Mouse (Mus musculus) kidney, embryonic 16.5 days (tissue): ENCODE results near the gene Gm20388. TPM values are rescaled to one million over a fixed set of nuclear protein-coding genes. Genes with fewer than 3 reads are reported as not detected.
"Not testable (repeated sequence)": the region's sequence is repeated elsewhere in the genome, so short reads cannot be mapped to it uniquely, and the experiment has no call there.

Experiments
- ATAC-seq: fragments of 200-750 bp; cut with Nextera tagmentation; 2 replicates; pipeline ENCODE4 v1.8.0; 2017; ENCODE audit warnings: moderate TSS enrichment; ENCODE audit not compliant: low FRiP score, low TSS enrichment
- H3K27ac ChIP-seq: fragments of 300-500 bp; sonication (generic); 2 replicates; pipeline ENCODE4 v1.5.1; 2014; ENCODE audit warnings: low read length
- H3K27me3 ChIP-seq: fragments of 300-500 bp; sonication (generic); 2 replicates; pipeline ENCODE4 v1.6.1; 2014; ENCODE audit warnings: low read length, control low read depth, mixed read lengths; ENCODE audit not compliant: insufficient read depth
- H3K36me3 ChIP-seq: fragments of 300-500 bp; sonication (generic); 2 replicates; pipeline ENCODE4 v1.6.1; 2014; ENCODE audit warnings: low read length, control low read depth, mixed read lengths; ENCODE audit not compliant: insufficient read depth
- H3K4me1 ChIP-seq: fragments of 300-500 bp; sonication (generic); 2 replicates; pipeline ENCODE4 v1.6.1; 2014; ENCODE audit warnings: low read length, control low read depth, mixed read lengths; ENCODE audit not compliant: insufficient read depth
- H3K4me2 ChIP-seq: fragments of 300-500 bp; sonication (generic); replicated peaks from 2 replicates; pipeline ENCODE4 v1.6.1; 2014; ENCODE audit warnings: low read depth, low read length
- H3K4me3 ChIP-seq: fragments of 300-500 bp; sonication (generic); 2 replicates; pipeline ENCODE4 v1.5.1; 2014; ENCODE audit warnings: mild to moderate bottlenecking, low read length
- H3K9ac ChIP-seq: fragments of 300-500 bp; sonication (generic); replicated peaks from 2 replicates; pipeline ENCODE4 v1.6.1; 2014; ENCODE audit warnings: low read length
- H3K9me3 ChIP-seq: fragments of 300-500 bp; sonication (generic); 2 replicates; pipeline ENCODE4 v1.6.1; 2016; ENCODE audit warnings: low read length, control low read depth
- WGBS: fragments of 180-500 bp; shearing (Covaris S2); extraction: QIAGEN DNeasy Blood & Tissue Kit; methylation state at CpG from one replicate; pipeline ENCODE4 v1.1.7; 2014; 5-methylcytosine and 5-hydroxymethylcytosine counted together
- polyA plus RNA-seq: library from polyadenylated mRNA; unstranded; fragments of >200 nt; fragmentation: Nextera tagmentation; extraction: Ambion mirVana; gene quantifications from 2 replicates; pipeline ENCODE4 v1.2.1, GENCODE M21; 2015

Gm20388 gene
- polyA plus RNA-seq, 1 experiment from 2014 or later = 7.7 TPM

GRCm38 (mm10) chr8:121439351-121439750 lies 1528.7 kb downstream of the Gm20388 start:
- Histone ChIP-seq H3K9ac (no peak overlapping the region), H3K4me2 (no peak overlapping the region), H3K27ac (no peak overlapping the region), H3K9me3 (0 out of 2 replicates have a peak, but pooled peaks cover 3% of the 10 kb centered on the region), H3K4me1 (peaks cover 13% of the 10 kb centered on the region), H3K27me3 (no peaks in the 10 kb centered on the region; the same call in 1 of the 2 replicates), H3K36me3 (no peaks in the 10 kb centered on the region), H3K4me3 (no peak overlapping the region)
- no peak for ATAC-seq
- WGBS = 77% methylated on average over 4 of the region's 4 CpGs

- H3K4me2 ChIP-seq = no peak overlapping the region
- H3K27ac ChIP-seq = no peak overlapping the region
- no peaks in the 10 kb centered on the region for H3K9me3 ChIP-seq
- H3K36me3 ChIP-seq = no peaks in the 10 kb centered on the region
- H3K4me1 ChIP-seq = peaks cover 10% of the 10 kb centered on the region; the same call in 1 of the 2 replicates
- H3K4me3 ChIP-seq = no peak overlapping the region
- no peaks in the 10 kb centered on the region for H3K27me3 ChIP-seq
- 55% methylated on average over 7 of the region's 7 CpGs for WGBS
- ATAC-seq = no peak
- no peak overlapping the region for H3K9ac ChIP-seq
These were observed 1532.7 kb downstream of the Gm20388 start for GRCm38 (mm10) chr8:121443361-121443760.

- not testable (repeated sequence) for H3K4me2 ChIP-seq, H3K4me3 ChIP-seq, H3K27ac ChIP-seq, ATAC-seq, H3K9me3 ChIP-seq, H3K9ac ChIP-seq, H3K36me3 ChIP-seq, H3K27me3 ChIP-seq
- 93% methylated on average over 1 of the region's 1 CpGs for WGBS
- peaks cover 10% of the 10 kb centered on the region; the same call in 1 of the 2 replicates for H3K4me1 ChIP-seq
These were observed 1533.9 kb downstream of the Gm20388 start for GRCm38 (mm10) chr8:121444521-121444920.

GRCm38 (mm10) chr8:121445027-121445471 lies 1534.4 kb downstream of the Gm20388 start:
- no peaks in the 10 kb centered on the region for H3K9me3 ChIP-seq
- H3K4me2 ChIP-seq = no peak overlapping the region
- WGBS = 92% methylated on average over 10 of the region's 10 CpGs
- no peak overlapping the region for H3K4me3 ChIP-seq
- H3K9ac ChIP-seq = no peak overlapping the region
- H3K27me3 ChIP-seq = no peaks in the 10 kb centered on the region
- H3K4me1 ChIP-seq = peaks cover 10% of the 10 kb centered on the region; the same call in 1 of the 2 replicates
- H3K36me3 ChIP-seq = no peaks in the 10 kb centered on the region
- H3K27ac ChIP-seq = no peak overlapping the region
- ATAC-seq = no peak

GRCm38 (mm10) chr8:121446133-121446532 lies 1535.5 kb downstream of the Gm20388 start:
- WGBS = 58% methylated on average over 12 of the region's 12 CpGs
- Histone ChIP-seq H3K4me3 (no peak overlapping the region), H3K27me3 (no peaks in the 10 kb centered on the region), H3K9me3 (no peaks in the 10 kb centered on the region), H3K36me3 (no peaks in the 10 kb centered on the region), H3K9ac (no peak overlapping the region), H3K27ac (no peak overlapping the region), H3K4me1 (peaks cover 12% of the 10 kb centered on the region; the same call in 1 of the 2 replicates), H3K4me2 (no peak overlapping the region)
- no peak; the same call in 1 of the 2 replicates for ATAC-seq

GRCm38 (mm10) chr8:121446862-121447261 lies 1536.2 kb downstream of the Gm20388 start:
- no peak for ATAC-seq
- H3K9me3 ChIP-seq = no peaks in the 10 kb centered on the region
- no peak overlapping the region for H3K27ac ChIP-seq
- H3K4me3 ChIP-seq = no peak overlapping the region
- no peaks in the 10 kb centered on the region for H3K36me3 ChIP-seq
- no peaks in the 10 kb centered on the region for H3K27me3 ChIP-seq
- H3K4me2 ChIP-seq = no peak overlapping the region
- WGBS = 74% methylated on average over 6 of the region's 6 CpGs
- H3K4me1 ChIP-seq = peaks cover 20% of the 10 kb centered on the region; the same call in 1 of the 2 replicates
- no peak overlapping the region for H3K9ac ChIP-seq

GRCm38 (mm10) chr8:121450211-121450610 lies 1539.6 kb downstream of the Gm20388 start:
- no peaks in the 10 kb centered on the region for H3K36me3 ChIP-seq
- H3K4me3 ChIP-seq = no peak overlapping the region
- H3K27me3 ChIP-seq = no peaks in the 10 kb centered on the region
- peaks cover 17% of the 10 kb centered on the region; the same call in 1 of the 2 replicates for H3K4me1 ChIP-seq
- no peak for ATAC-seq
- H3K9ac ChIP-seq = no peak overlapping the region
- no peaks in the 10 kb centered on the region for H3K9me3 ChIP-seq
- WGBS = 41% methylated on average over 8 of the region's 8 CpGs
- H3K27ac ChIP-seq = no peak overlapping the region
- no peak overlapping the region for H3K4me2 ChIP-seq

GRCm38 (mm10) chr8:121451404-121452076 lies 1540.9 kb downstream of the Gm20388 start:
- peak; percentile 81 for ATAC-seq
- Histone ChIP-seq H3K4me2 (no peak overlapping the region), H3K27ac (0 out of 2 replicates have a peak overlapping the region, but pooled peaks have one; percentile 7), H3K9ac (no peak overlapping the region), H3K27me3 (no peaks in the 10 kb centered on the region), H3K4me3 (no peak overlapping the region), H3K36me3 (no peaks in the 10 kb centered on the region), H3K4me1 (peaks cover 16% of the 10 kb centered on the region; the same call in 1 of the 2 replicates), H3K9me3 (no peaks in the 10 kb centered on the region)
- 55% methylated on average over 16 of the region's 16 CpGs for WGBS

GRCm38 (mm10) chr8:121454737-121455136 lies 1544.1 kb downstream of the Gm20388 start:
- 91% methylated on average over 17 of the region's 17 CpGs for WGBS
- H3K9ac ChIP-seq = no peak overlapping the region
- H3K9me3 ChIP-seq = no peaks in the 10 kb centered on the region
- no peak overlapping the region for H3K4me3 ChIP-seq
- ATAC-seq = no peak
- peaks cover 9% of the 10 kb centered on the region; the same call in 1 of the 2 replicates for H3K4me1 ChIP-seq
- no peaks in the 10 kb centered on the region for H3K27me3 ChIP-seq
- H3K27ac ChIP-seq = no peak overlapping the region
- H3K4me2 ChIP-seq = no peak overlapping the region
- H3K36me3 ChIP-seq = no peaks in the 10 kb centered on the region

GRCm38 (mm10) chr8:121461192-121461591 lies 1550.6 kb downstream of the Gm20388 start:
- WGBS = 31% methylated on average over 3 of the region's 3 CpGs

More at GRCm38 (mm10) chr8:121461192-121461591, 1550.6 kb downstream of the Gm20388 start:
- Histone ChIP-seq H3K27ac (no peak overlapping the region), H3K9me3 (no peaks in the 10 kb centered on the region), H3K9ac (no peak overlapping the region), H3K4me1 (no peaks in the 10 kb centered on the region), H3K27me3 (no peaks in the 10 kb centered on the region), H3K4me2 (no peak overlapping the region), H3K36me3 (no peaks in the 10 kb centered on the region), H3K4me3 (no peak overlapping the region)
- ATAC-seq = peak; percentile 67; the same call in 1 of the 2 replicates
